Mouse (Mus musculus): ENCODE data around the gene Atic. TPM values are rescaled to one million over a fixed set of nuclear protein-coding genes. Genes with fewer than 3 reads are reported as not detected.
A peak's percentile ranks its signal among the peaks of the same experiment; 100 is the strongest.

Gene Atic
- polyA plus RNA-seq (2015; fragmentation: Nextera tagmentation; extraction: Ambion mirVana) = 30.2 and 40.1 TPM in 2 replicates

- H3K4me1 ChIP-seq (replicated peaks) = peaks cover 19% of the 10 kb centered on the region
- H3K9me3 ChIP-seq = no peaks in the 10 kb centered on the region
- H3K27ac ChIP-seq (replicated peaks) = peak within 1 kb of the TSS; percentile 65
- peak within 1 kb of the TSS; percentile 93 for H3K4me2 ChIP-seq
- H3K4me3 ChIP-seq = peak within 1 kb of the TSS; percentile 65
- H3K36me3 ChIP-seq = peaks cover 25% of the 10 kb centered on the region
- WGBS = 2% methylated on average over 55 of the region's 55 CpGs
- peak within 1 kb of the TSS; percentile 85 for H3K9ac ChIP-seq
- H3K27me3 ChIP-seq = no peaks in the 10 kb centered on the region
- peak; percentile 99 for ATAC-seq (ENCODE audit: low read depth)
Observed at GRCm38 (mm10) chr1:71556688-71557612, at the start of gene Atic. Gene Atic, plus strand, starts transcription at chr1:71557150.

GRCm38 (mm10) chr1:71507251-71507650, 49.7 kb upstream of the Atic start:
- peak overlapping the region; percentile 28 for H3K4me2 ChIP-seq
- peak; percentile 84 for ATAC-seq (ENCODE audit: low read depth)
- H3K27me3 ChIP-seq = no peaks in the 10 kb centered on the region
- H3K9me3 ChIP-seq = no peaks in the 10 kb centered on the region
- H3K36me3 ChIP-seq = no peaks in the 10 kb centered on the region
- no peak overlapping the region for H3K4me3 ChIP-seq
- 5% methylated on average over 9 of the region's 9 CpGs for WGBS
- peak overlapping the region; percentile 67; the same call in 1 of the 2 replicates for H3K27ac ChIP-seq (replicated peaks)
- 0 out of 2 replicates have a peak overlapping the region, but pooled peaks have one; percentile 12 for H3K9ac ChIP-seq
- peaks cover 12% of the 10 kb centered on the region for H3K4me1 ChIP-seq (replicated peaks)

GRCm38 (mm10) chr1:71515041-71515440, 41.9 kb upstream of the Atic start:
- Histone ChIP-seq H3K9me3 (peaks cover 4% of the 10 kb centered on the region; the same call in 1 of the 2 replicates), H3K27ac (replicated peaks) (no peak overlapping the region), H3K36me3 (no peaks in the 10 kb centered on the region), H3K4me2 (no peak overlapping the region), H3K9ac (no peak overlapping the region), H3K4me3 (no peak overlapping the region), H3K4me1 (replicated peaks) (no peaks in the 10 kb centered on the region), H3K27me3 (no peaks in the 10 kb centered on the region)
- WGBS = 90% methylated on average over 4 of the region's 4 CpGs
- ATAC-seq (ENCODE audit: low read depth) = no peak

GRCm38 (mm10) chr1:71528808-71529648, 27.9 kb upstream of the Atic start:
- no peak overlapping the region for H3K4me2 ChIP-seq
- no peak overlapping the region for H3K9ac ChIP-seq
- no peaks in the 10 kb centered on the region for H3K27me3 ChIP-seq
- no peaks in the 10 kb centered on the region for H3K36me3 ChIP-seq
- 87% methylated on average over 18 of the region's 18 CpGs for WGBS
- H3K4me1 ChIP-seq (replicated peaks) = no peaks in the 10 kb centered on the region
- H3K9me3 ChIP-seq = no peaks in the 10 kb centered on the region
- H3K4me3 ChIP-seq = no peak overlapping the region
- no peak overlapping the region for H3K27ac ChIP-seq (replicated peaks)
- ATAC-seq (ENCODE audit: low read depth) = no peak

GRCm38 (mm10) chr1:71530779-71531178, 26.2 kb upstream of the Atic start:
- Histone ChIP-seq H3K4me2 (no peak overlapping the region), H3K27me3 (no peaks in the 10 kb centered on the region), H3K4me3 (no peak overlapping the region), H3K9ac (no peak overlapping the region), H3K4me1 (replicated peaks) (no peaks in the 10 kb centered on the region), H3K27ac (replicated peaks) (no peak overlapping the region), H3K36me3 (no peaks in the 10 kb centered on the region), H3K9me3 (no peaks in the 10 kb centered on the region)
- 77% methylated on average over 2 of the region's 2 CpGs for WGBS
- ATAC-seq (ENCODE audit: low read depth) = no peak

- H3K4me1 ChIP-seq (replicated peaks) = no peaks in the 10 kb centered on the region
- WGBS = 18% methylated on average over 7 of the region's 7 CpGs
- no peak for ATAC-seq (ENCODE audit: low read depth)
- no peak overlapping the region for H3K9ac ChIP-seq
- H3K27me3 ChIP-seq = no peaks in the 10 kb centered on the region
- no peak overlapping the region for H3K4me2 ChIP-seq
- no peak overlapping the region for H3K4me3 ChIP-seq
- no peaks in the 10 kb centered on the region for H3K9me3 ChIP-seq
- H3K27ac ChIP-seq (replicated peaks) = no peak overlapping the region
- H3K36me3 ChIP-seq = no peaks in the 10 kb centered on the region
Observed at GRCm38 (mm10) chr1:71531653-71532052, 25.3 kb upstream of the Atic start.

- H3K27me3 ChIP-seq = no peaks in the 10 kb centered on the region
- no peak overlapping the region for H3K4me3 ChIP-seq
- no peak overlapping the region for H3K9ac ChIP-seq
- no peak for ATAC-seq (ENCODE audit: low read depth)
- WGBS = 91% methylated on average over 4 of the region's 4 CpGs
- H3K27ac ChIP-seq (replicated peaks) = no peak overlapping the region
- no peak overlapping the region for H3K4me2 ChIP-seq
- no peaks in the 10 kb centered on the region for H3K4me1 ChIP-seq (replicated peaks)
- no peaks in the 10 kb centered on the region for H3K36me3 ChIP-seq
- no peaks in the 10 kb centered on the region for H3K9me3 ChIP-seq
Observed at GRCm38 (mm10) chr1:71539641-71540040, 17.3 kb upstream of the Atic start.

GRCm38 (mm10) chr1:71540437-71540836, 16.5 kb upstream of the Atic start:
- no peaks in the 10 kb centered on the region for H3K4me1 ChIP-seq (replicated peaks)
- no peaks in the 10 kb centered on the region for H3K36me3 ChIP-seq
- 76% methylated on average over 3 of the region's 3 CpGs for WGBS
- H3K27ac ChIP-seq (replicated peaks) = no peak overlapping the region
- H3K9me3 ChIP-seq = no peaks in the 10 kb centered on the region
- H3K9ac ChIP-seq = no peak overlapping the region
- no peaks in the 10 kb centered on the region for H3K27me3 ChIP-seq
- no peak overlapping the region for H3K4me3 ChIP-seq
- H3K4me2 ChIP-seq = no peak overlapping the region
- ATAC-seq (ENCODE audit: low read depth) = no peak

GRCm38 (mm10) chr1:71550626-71551195, 6.2 kb upstream of the Atic start:
- no peaks in the 10 kb centered on the region for H3K9me3 ChIP-seq
- H3K4me2 ChIP-seq = no peak overlapping the region
- no peak overlapping the region for H3K4me3 ChIP-seq
- ATAC-seq (ENCODE audit: low read depth) = no peak
- H3K9ac ChIP-seq = no peak overlapping the region
- 80% methylated on average over 10 of the region's 10 CpGs for WGBS
- H3K27ac ChIP-seq (replicated peaks) = no peak overlapping the region
- H3K4me1 ChIP-seq (replicated peaks) = no peaks in the 10 kb centered on the region
- no peaks in the 10 kb centered on the region for H3K36me3 ChIP-seq
- H3K27me3 ChIP-seq = no peaks in the 10 kb centered on the region

- no peak overlapping the region for H3K27ac ChIP-seq (replicated peaks)
- H3K4me1 ChIP-seq (replicated peaks) = peaks cover 19% of the 10 kb centered on the region
- H3K9me3 ChIP-seq = no peaks in the 10 kb centered on the region
- WGBS = 98% methylated on average over 4 of the region's 4 CpGs
- no peak overlapping the region for H3K4me3 ChIP-seq
- ATAC-seq (ENCODE audit: low read depth) = no peak
- peaks cover 53% of the 10 kb centered on the region for H3K36me3 ChIP-seq
- H3K4me2 ChIP-seq = no peak overlapping the region
- no peak overlapping the region for H3K9ac ChIP-seq
- no peaks in the 10 kb centered on the region for H3K27me3 ChIP-seq
Observed at GRCm38 (mm10) chr1:71560626-71561025, 3.7 kb downstream of the Atic start.

GRCm38 (mm10) chr1:71564291-71564690, 7.3 kb downstream of the Atic start:
- H3K4me1 ChIP-seq (replicated peaks) = no peaks in the 10 kb centered on the region
- H3K4me3 ChIP-seq = no peak overlapping the region
- WGBS = 93% methylated on average over 7 of the region's 7 CpGs
- H3K9me3 ChIP-seq = no peaks in the 10 kb centered on the region
- H3K27me3 ChIP-seq = no peaks in the 10 kb centered on the region
- H3K9ac ChIP-seq = no peak overlapping the region
- H3K4me2 ChIP-seq = no peak overlapping the region
- H3K27ac ChIP-seq (replicated peaks) = no peak overlapping the region
- no peak for ATAC-seq (ENCODE audit: low read depth)
- H3K36me3 ChIP-seq = peaks cover 85% of the 10 kb centered on the region
